In the genomic region with DNA sequence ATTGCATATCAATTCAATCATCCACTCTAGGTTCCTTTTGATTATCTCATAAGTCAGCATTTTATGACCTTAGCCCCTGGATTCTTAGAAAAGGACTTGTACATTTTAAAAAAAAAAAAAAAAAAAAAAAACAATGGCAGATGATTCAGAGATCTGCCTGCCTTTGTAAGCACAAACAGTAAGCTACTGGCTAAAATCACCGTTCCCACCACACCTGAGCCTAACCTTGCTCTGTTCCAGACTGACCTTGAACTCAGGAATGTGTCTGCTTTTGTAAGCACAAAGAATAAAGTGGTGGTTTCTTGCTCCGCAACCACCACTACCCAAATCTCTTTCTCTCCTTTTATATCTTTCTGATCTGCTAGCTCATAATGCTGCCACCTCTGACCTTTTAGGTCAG, we compare ENCODE assay signal across 22 mouse cellular contexts. TPM values are rescaled to one million over a fixed set of nuclear protein-coding genes. Genes with fewer than 3 reads are reported as not detected.
DNase-seq lines count a peak whose midpoint lies in the region; TF ChIP-seq lines count a peak whose summit lies in the region.
"Had no signal": no experiment of that assay in that cellular context is flagged by ENCODE, and none has a peak within 500 bp of the region (broad histone marks: within the 10 kb centered on the region; RNA-seq: fewer than 3 reads in every experiment).

No protein-coding gene starts in this region.

- no peaks in the 10 kb centered on the region for H3K4me1 ChIP-seq in ES-E14 (ENCODE audit: control insufficient read depth in 2 of 2, insufficient read depth in 2 of 2, low read length in 2 of 2, poor library complexity in 1 of 2)

- DNase-seq in ES-CJ7 (ENCODE audit: low read depth, low spot score), result peak; percentile 74
- peak; percentile 16 for DNase-seq in ES-E14 (ENCODE audit: low read depth, low spot score)
- DNase-seq in R1 (ENCODE audit: low read depth, low spot score), result peak; percentile 76
- peak; percentile 72 for DNase-seq in ZHBTc4 (ENCODE audit: low read depth, low spot score)
- DNase-seq in gastrocnemius, adult 18-20 months (ENCODE audit: low spot score), result no peak
- no peak for DNase-seq in cerebellum, postnatal 4 days (ENCODE audit: low spot score in 2 of 2)
- DNase-seq in heart, adult 18-20 months, result no peak
- DNase-seq in yolk sac, embryonic 10.5 days (ENCODE audit: low spot score), result no peak
- DNase-seq: adrenal gland, adult 2 months; adrenal gland, adult 8-10 months; adrenal gland, postnatal 10 days; adrenal gland, postnatal 14 days; adrenal gland, postnatal 25 days; adrenal gland, postnatal 36 days; B cell, adult 2 months; cerebellum, adult 11 months; cerebellum, adult 11-12 months; cerebellum, adult 18-20 months; cerebellum, adult 2 months; cerebellum, adult 8-10 months; cerebellum, adult 9-10 months had no signal

- H3K9ac ChIP-seq in ES-E14 (ENCODE audit: insufficient read depth, low read depth, low read length, poor library complexity, severe bottlenecking), result no peak overlapping the region

- no peak overlapping the region for H3K4me3 ChIP-seq in ES-E14 (ENCODE audit: insufficient read depth in 1 of 2, low read depth in 1 of 2, low read length in 2 of 2, poor library complexity in 1 of 2, severe bottlenecking in 1 of 2)

- no peak overlapping the region for H3K27ac ChIP-seq in ES-E14 (ENCODE audit: insufficient read depth, low read depth, low read length, poor library complexity, severe bottlenecking)

- no peaks in the 10 kb centered on the region for H3K9me3 ChIP-seq in ES-E14 (ENCODE audit: control insufficient read depth, insufficient read depth, low read depth, low read length)
- H3K9me3 ChIP-seq: G1E had no signal

- in situ Hi-C loops in ES-E14 (cut with MboI; ENCODE audit: low sequenced_read_pairs in 2 of 2, unreplicated experiment in 2 of 2), result no loop called here

- H3K36me3 ChIP-seq in ES-E14 (ENCODE audit: control insufficient read depth, insufficient read depth, low read length, poor library complexity, severe bottlenecking), result no peaks in the 10 kb centered on the region

TF ChIP-seq in ES-E14, 5 proteins besides CTCF, POLR2A, EP300 and RAD21:
- TF ChIP-seq CHD2 (IDR thresholded peaks at IDR 0.05; ENCODE audit: low read depth, low read length) (no peak), ZNF384 (IDR thresholded peaks at IDR 0.05; ENCODE audit: low read depth, low read length) (peak; percentile 86)

RNA-seq across cellular contexts. Expression of gene Relch, which starts 49.2 kb away (rescaled TPM):
- total RNA-seq in ES-E14 (2012; rRNA removed), result 40.1 and 45.1 TPM in 2 replicates
- total RNA-seq in gastrocnemius, adult 18-20 months (2021), result 1 to 10 TPM; 8.4 to 9.7 TPM
- 10 to 100 TPM; 21.8 to 22.4 TPM for total RNA-seq in heart, adult 18-20 months (2021)

RNA-seq across cellular contexts. Expression of gene Pign, which starts 49.3 kb away (rescaled TPM):
- total RNA-seq in ES-E14 (2012; rRNA removed), result 52.8 and 56.3 TPM in 2 replicates
- total RNA-seq in gastrocnemius, adult 18-20 months (2021), result 1 to 10 TPM; 7.7 to 9.9 TPM
- 10 to 100 TPM; 12.2 to 12.7 TPM for total RNA-seq in heart, adult 18-20 months (2021)

Comparison
In these comparisons a context has a peak if more than half of its experiments do, and no peak if none do; other contexts are left out.
1. DNase-seq: peak in ES-CJ7 (single experiment), ES-E14 (single experiment), R1 (single experiment) and ZHBTc4 (single experiment); none in gastrocnemius, adult 18-20 months (single experiment), cerebellum, postnatal 4 days (0 of 2), heart, adult 18-20 months (0 of 2) and yolk sac, embryonic 10.5 days (single experiment).